Mouse (Mus musculus) heart, embryonic 11.5 days (tissue): ENCODE results near the gene Emc3. TPM values are rescaled to one million over a fixed set of nuclear protein-coding genes. Genes with fewer than 3 reads are reported as not detected.

Source experiments
- microRNA-seq: library from miRNA; unstranded; fragments of <30 nt; microRNA quantifications from one replicate; pipeline ENCODE4, GENCODE M21; 2016; ENCODE audit warnings: borderline number of aligned reads
- polyA plus RNA-seq: library from polyadenylated mRNA; unstranded; fragments of >200 nt; fragmentation: Nextera tagmentation; extraction: Ambion mirVana; gene quantifications from 2 replicates; pipeline ENCODE4 v1.2.1, GENCODE M21; 2014

Emc3 gene
- polyA plus RNA-seq, 1 experiment from 2014 or later: 79.5 TPM

Small RNA genes within 50 kb of the gene (microRNA-seq; reads per million reads assigned to microRNA genes)
- not detected for gene Gm23365

Other genes with a start within 250 kb of the Emc3 start
- 0.11 and 0.15 TPM in 2 replicates for gene Cpne9, start 249.3 kb downstream of the Emc3 start, polyA plus RNA-seq
- gene Brpf1, start 224.5 kb downstream of the Emc3 start, polyA plus RNA-seq: 11.0 and 14.6 TPM in 2 replicates
- 10.6 and 11.6 TPM in 2 replicates for gene Ogg1, start 204.7 kb downstream of the Emc3 start, polyA plus RNA-seq
- gene Camk1, start 187.7 kb downstream of the Emc3 start, polyA plus RNA-seq: 106 and 109 TPM in 2 replicates
- 43.3 and 44.8 TPM in 2 replicates for gene Tada3, start 153.8 kb downstream of the Emc3 start, polyA plus RNA-seq
- gene Arpc4, start 153.5 kb downstream of the Emc3 start, polyA plus RNA-seq: 166 and 179 TPM in 2 replicates
- gene Ttll3, start 142.4 kb downstream of the Emc3 start, polyA plus RNA-seq: 1.5 and 2.6 TPM in 2 replicates
- 15.9 and 21.2 TPM in 2 replicates for gene Rpusd3, start 112.3 kb downstream of the Emc3 start, polyA plus RNA-seq
- not detected in 2 replicates for gene Cidec, start 95.9 kb downstream of the Emc3 start, polyA plus RNA-seq
- gene Jagn1, start 89.1 kb downstream of the Emc3 start, polyA plus RNA-seq: 58.9 and 65.8 TPM in 2 replicates
- 0.72 TPM in 2 replicates for gene Il17re, start 73.2 kb downstream of the Emc3 start, polyA plus RNA-seq
- 2.6 and 3.1 TPM in 2 replicates for gene Il17rc, start 60.2 kb downstream of the Emc3 start, polyA plus RNA-seq
- gene Creld1, start 48.4 kb downstream of the Emc3 start, polyA plus RNA-seq: 31.1 and 37.2 TPM in 2 replicates
- 0.23 and 0.27 TPM in 2 replicates for gene Prrt3, start 29.7 kb downstream of the Emc3 start, polyA plus RNA-seq
- gene Fancd2, start within 50 bp of the Emc3 start, polyA plus RNA-seq: 11.5 and 12.6 TPM in 2 replicates
- gene Fancd2os, start 69.1 kb upstream of the Emc3 start, polyA plus RNA-seq: 0.41 and 0.57 TPM in 2 replicates
- gene Brk1, start 73.1 kb upstream of the Emc3 start, polyA plus RNA-seq: 186 and 188 TPM in 2 replicates
- 31.2 and 40.9 TPM in 2 replicates for gene Vhl, start 92.3 kb upstream of the Emc3 start, polyA plus RNA-seq
- gene Irak2, start 106.8 kb upstream of the Emc3 start, polyA plus RNA-seq: 6.7 and 7.2 TPM in 2 replicates
- gene Tatdn2, start 165.4 kb upstream of the Emc3 start, polyA plus RNA-seq: 0.93 and 1.1 TPM in 2 replicates
- 0.66 and 0.69 TPM in 2 replicates for gene Ghrl, start 188.2 kb upstream of the Emc3 start, polyA plus RNA-seq
- 246 and 266 TPM in 2 replicates for gene Sec13, start 209.1 kb upstream of the Emc3 start, polyA plus RNA-seq